Mouse (Mus musculus) lung, postnatal 36 days (tissue): Measurements from ENCODE around the gene Ajap1.

Source experiments
- DNase-seq: peaks from one replicate; pipeline ENCODE4 v3.0.0; 2022; ENCODE audit warnings: mixed read lengths

The Ajap1 gene

GRCm38 (mm10) chr4:153344999-153345398, 137.6 kb downstream of the Ajap1 start:
- no peak for DNase-seq

GRCm38 (mm10) chr4:153340887-153341286, 141.7 kb downstream of the Ajap1 start:
- no peak for DNase-seq

DNA sequence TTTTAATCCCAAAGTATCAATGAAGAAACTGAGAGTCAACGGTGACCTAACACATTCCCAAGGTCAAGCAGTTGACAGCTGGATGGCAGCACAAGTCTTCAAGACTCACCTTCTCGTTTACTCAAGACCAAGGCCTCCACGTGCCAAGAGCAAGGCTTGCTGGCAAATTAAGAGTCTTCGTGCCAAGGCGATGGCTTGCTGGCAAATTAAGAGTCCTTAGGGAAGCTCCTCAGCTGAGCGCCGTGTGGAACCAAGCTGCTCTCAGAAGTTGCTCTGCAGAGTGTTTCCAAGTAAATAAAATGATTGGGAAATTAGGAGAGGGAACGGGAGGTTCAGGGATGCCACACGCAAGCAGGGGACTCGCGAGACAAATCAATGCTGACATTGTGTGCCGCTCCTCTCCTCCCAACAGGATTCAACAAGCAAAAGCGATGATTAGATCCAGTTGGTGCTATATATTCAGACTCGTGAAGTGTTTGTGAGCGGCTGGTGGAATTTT, 147.3 kb downstream of the Ajap1 start:
- no peak for DNase-seq

- DNase-seq: no peak
Observed at GRCm38 (mm10) chr4:153327809-153328208, 154.8 kb downstream of the Ajap1 start.
